Mouse (Mus musculus) lung, postnatal 0 days (tissue): ENCODE results near the gene Galnt7.

Experiments
- CTCF ChIP-seq: IDR thresholded peaks from 2 replicates; pipeline ENCODE4 v1.5.1; 2016; ENCODE audit warnings: antibody characterized with exemption, mild to moderate bottlenecking
- EP300 ChIP-seq: IDR thresholded peaks from 2 replicates; pipeline ENCODE4 v1.6.1; 2016; ENCODE audit warnings: antibody characterized with exemption, mild to moderate bottlenecking, control low read depth

DNA sequence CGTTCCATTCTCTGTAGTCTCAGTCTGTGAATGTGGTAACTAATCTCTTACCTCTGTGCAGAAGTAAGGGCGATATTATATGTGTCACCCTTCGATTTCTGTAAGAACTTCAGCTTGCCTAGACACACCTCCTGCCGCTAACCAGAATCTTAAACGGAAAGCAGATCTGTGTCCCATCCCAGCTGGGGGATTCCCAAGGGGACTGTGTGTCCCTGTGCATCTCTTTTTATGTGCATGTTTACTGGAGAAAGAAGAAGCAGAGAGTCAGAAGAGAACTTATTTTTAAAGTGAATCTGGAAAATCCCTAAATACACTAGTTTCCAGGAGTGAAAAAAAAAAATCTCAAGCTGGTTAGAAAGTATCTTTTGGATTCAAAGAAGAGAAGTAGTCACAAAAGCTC is 75.5 kb downstream of the Galnt7 start:
- TF ChIP-seq EP300, result no peak
- TF ChIP-seq CTCF, result no peak
